Comparison of ENCODE assay signal across 13 mouse cellular contexts in genomic region chr10:42231100-42231541, GRCm38 (mm10). TPM values are rescaled to one million over a fixed set of nuclear protein-coding genes. Genes with fewer than 3 reads are reported as not detected.
DNase-seq lines count a peak whose midpoint lies in the region; ATAC-seq and TF ChIP-seq lines count a peak whose summit lies in the region.
"Had no signal": no experiment of that assay in that cellular context is flagged by ENCODE, and none has a peak within 500 bp of the region (broad histone marks: within the 10 kb centered on the region; RNA-seq: fewer than 3 reads in every experiment).

No protein-coding gene starts in this region.

- H3K9me3 ChIP-seq in intestine, postnatal 0 days (ENCODE audit: control insufficient read depth): no peaks in the 10 kb centered on the region
- H3K9me3 ChIP-seq in forebrain, embryonic 12.5 days: no peaks in the 10 kb centered on the region
- H3K9me3 ChIP-seq: heart, embryonic 13.5 days; hindbrain, embryonic 13.5 days; midbrain, embryonic 15.5 days; neural tube, embryonic 13.5 days had no signal

- no peak for TF ChIP-seq POLR2A in lung, adult 2 months (IDR thresholded peaks at IDR 0.05; ENCODE audit: borderline replicate concordance, extremely low read depth, low read depth, low read length)

- no peak overlapping the region for H3K4me2 ChIP-seq in intestine, postnatal 0 days (replicated peaks; ENCODE audit: low read depth)
- H3K4me2 ChIP-seq in forebrain, embryonic 12.5 days: no peak overlapping the region
- H3K4me2 ChIP-seq: heart, embryonic 13.5 days; hindbrain, embryonic 13.5 days; midbrain, embryonic 15.5 days; neural tube, embryonic 13.5 days had no signal

- H3K9ac ChIP-seq in intestine, postnatal 0 days (ENCODE audit: low read depth, low read length): no peak overlapping the region
- no peak overlapping the region for H3K9ac ChIP-seq in forebrain, embryonic 12.5 days
- H3K9ac ChIP-seq: heart, embryonic 13.5 days; hindbrain, embryonic 13.5 days; midbrain, embryonic 15.5 days had no signal

- WGBS in lung, adult 2 months: 67% methylated on average over 3 of the region's 3 CpGs
- 76% methylated on average over 3 of the region's 3 CpGs for WGBS in intestine, postnatal 0 days
- WGBS in forebrain, embryonic 12.5 days: 73% methylated on average over 3 of the region's 3 CpGs

- TF ChIP-seq CTCF in lung, adult 2 months (IDR thresholded peaks at IDR 0.05; ENCODE audit: insufficient read depth, low read length): no peak
- no peak for TF ChIP-seq CTCF in intestine, postnatal 0 days (IDR thresholded peaks at IDR 0.05; ENCODE audit: low read depth)

- H3K27ac ChIP-seq in intestine, postnatal 0 days (ENCODE audit: low read depth, low read length): peak overlapping the region; percentile 73
- H3K27ac ChIP-seq in forebrain, embryonic 12.5 days: no peak overlapping the region
- H3K27ac ChIP-seq: heart, embryonic 13.5 days; hindbrain, embryonic 13.5 days; midbrain, embryonic 15.5 days; neural tube, embryonic 13.5 days had no signal

- peaks cover 5% of the 10 kb centered on the region; the same call in 1 of the 2 replicates for H3K36me3 ChIP-seq in intestine, postnatal 0 days (ENCODE audit: control insufficient read depth, insufficient read depth)
- H3K36me3 ChIP-seq in forebrain, embryonic 12.5 days (replicated peaks): no peaks in the 10 kb centered on the region
- H3K36me3 ChIP-seq: midbrain, embryonic 15.5 days; neural tube, embryonic 13.5 days had no signal

- peak; percentile 74 for ATAC-seq in intestine, postnatal 0 days
- ATAC-seq in forebrain, embryonic 12.5 days (ENCODE audit: low FRiP score): no peak
- ATAC-seq: midbrain, embryonic 15.5 days had no signal

- DNase-seq in lung, adult 18-20 months: peak; percentile 60 to 74
- no peak for DNase-seq in lung, adult 2 months
- DNase-seq in adrenal gland, adult 2 months: peak; percentile 82
- DNase-seq in urinary bladder, postnatal 14 days (ENCODE audit: low spot score): peak; percentile 79
- DNase-seq in yolk sac, embryonic 10.5 days (ENCODE audit: low spot score): no peak
- DNase-seq: cerebellum, adult 11 months; thymus, postnatal 25 days had no signal

- peaks cover 19% of the 10 kb centered on the region for H3K4me1 ChIP-seq in lung, adult 2 months (ENCODE audit: control insufficient read depth, insufficient read depth, low read length)
- H3K4me1 ChIP-seq in intestine, postnatal 0 days (replicated peaks; ENCODE audit: control insufficient read depth, insufficient read depth, low read length): peaks cover 3% of the 10 kb centered on the region
- peaks cover 12% of the 10 kb centered on the region; the same call in 1 of the 2 replicates for H3K4me1 ChIP-seq in forebrain, embryonic 12.5 days

- no peak overlapping the region for H3K4me3 ChIP-seq in lung, adult 2 months (replicated peaks; ENCODE audit: extremely low read depth, low read depth, low read length)
- no peak overlapping the region for H3K4me3 ChIP-seq in intestine, postnatal 0 days (ENCODE audit: low read depth, low read length)
- H3K4me3 ChIP-seq in forebrain, embryonic 12.5 days (replicated peaks): no peak overlapping the region
- H3K4me3 ChIP-seq: heart, embryonic 13.5 days; hindbrain, embryonic 13.5 days; midbrain, embryonic 15.5 days; neural tube, embryonic 13.5 days had no signal

- H3K27me3 ChIP-seq in intestine, postnatal 0 days (replicated peaks; ENCODE audit: control insufficient read depth, insufficient read depth, low read length): no peaks in the 10 kb centered on the region
- H3K27me3 ChIP-seq in forebrain, embryonic 12.5 days: no peaks in the 10 kb centered on the region
- H3K27me3 ChIP-seq: heart, embryonic 13.5 days; hindbrain, embryonic 13.5 days; midbrain, embryonic 15.5 days; neural tube, embryonic 13.5 days had no signal

RNA-seq across cellular contexts. Expression of gene Foxo3, which starts 45.4 kb away (rescaled TPM):
- polyA plus RNA-seq in lung, adult 2 months (2012; rRNA removed): 49.3 and 79.9 TPM in 2 replicates
- 10 to 100 TPM; 39.7 to 55.6 TPM for total RNA-seq in adrenal gland, adult 2 months (2021)
- polyA plus RNA-seq in adrenal gland, adult 2 months (2012; rRNA removed): 53.3 and 76.1 TPM in 2 replicates
- 9.3 and 9.8 TPM in 2 replicates for polyA plus RNA-seq in intestine, postnatal 0 days (2015; fragmentation: Nextera tagmentation; extraction: Ambion mirVana)
- polyA plus RNA-seq in forebrain, embryonic 12.5 days (2016; fragmentation: Nextera tagmentation; extraction: Ambion mirVana): 3.1 TPM in 2 replicates

Comparison
In these comparisons a context has a peak if more than half of its experiments do, and no peak if none do; other contexts are left out.
1. DNase-seq: peak in lung, adult 18-20 months (2 of 2), adrenal gland, adult 2 months (single experiment) and urinary bladder, postnatal 14 days (single experiment); none in lung, adult 2 months (single experiment) and yolk sac, embryonic 10.5 days (single experiment).